In the genomic region with DNA sequence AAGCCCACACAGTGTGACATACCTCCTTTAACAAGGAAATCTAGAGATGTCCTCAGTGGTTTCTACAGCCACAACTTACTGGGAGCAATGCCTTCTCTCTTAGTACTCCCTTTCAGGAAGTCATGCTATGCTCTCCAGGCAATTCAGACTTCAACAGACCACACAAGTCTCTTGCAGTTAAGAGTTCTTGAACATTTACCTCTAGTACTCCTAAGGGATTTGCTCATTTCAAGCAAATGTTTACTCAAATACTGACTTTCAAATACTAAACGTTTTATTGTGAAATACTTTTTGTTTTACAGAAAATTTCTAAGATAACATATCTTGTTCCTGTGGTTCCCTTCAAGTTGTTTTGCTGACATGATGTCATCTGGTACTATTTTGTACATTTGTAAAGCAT, we compare ENCODE assay signal across 28 mouse cellular contexts.
"Had no signal": no experiment of that assay in that cellular context is flagged by ENCODE, and none has a peak within 500 bp of the region (broad histone marks: within the 10 kb centered on the region; RNA-seq: fewer than 3 reads in every experiment).

No protein-coding gene starts in this region.

- H3K36me3 ChIP-seq: embryonic facial prominence, embryonic 10.5 days; embryonic facial prominence, embryonic 12.5 days; embryonic facial prominence, embryonic 13.5 days; embryonic facial prominence, embryonic 15.5 days; forebrain, embryonic 10.5 days; forebrain, embryonic 12.5 days; forebrain, embryonic 15.5 days had no signal

- H3K9me3 ChIP-seq: embryonic facial prominence, embryonic 10.5 days; embryonic facial prominence, embryonic 12.5 days; embryonic facial prominence, embryonic 13.5 days; embryonic facial prominence, embryonic 15.5 days; forebrain, embryonic 10.5 days; forebrain, embryonic 12.5 days; forebrain, embryonic 13.5 days; forebrain, embryonic 15.5 days had no signal

- H3K9ac ChIP-seq: embryonic facial prominence, embryonic 12.5 days; embryonic facial prominence, embryonic 13.5 days; embryonic facial prominence, embryonic 15.5 days; forebrain, embryonic 12.5 days; forebrain, embryonic 13.5 days; forebrain, embryonic 15.5 days; forebrain, postnatal 0 days had no signal

- H3K4me1 ChIP-seq: embryonic facial prominence, embryonic 10.5 days; embryonic facial prominence, embryonic 12.5 days; embryonic facial prominence, embryonic 13.5 days; embryonic facial prominence, embryonic 15.5 days; forebrain, embryonic 10.5 days; forebrain, embryonic 12.5 days; forebrain, embryonic 13.5 days; forebrain, embryonic 15.5 days had no signal

- ATAC-seq: forebrain, embryonic 13.5 days; forebrain, embryonic 14.5 days; forebrain, embryonic 15.5 days; forebrain, embryonic 16.5 days; forebrain, postnatal 0 days had no signal

- H3K27ac ChIP-seq: embryonic facial prominence, embryonic 10.5 days; embryonic facial prominence, embryonic 12.5 days; embryonic facial prominence, embryonic 13.5 days; embryonic facial prominence, embryonic 15.5 days; forebrain, embryonic 10.5 days; forebrain, embryonic 12.5 days; forebrain, embryonic 13.5 days; forebrain, embryonic 15.5 days; gastrocnemius, adult 2 months had no signal

- H3K4me2 ChIP-seq: embryonic facial prominence, embryonic 12.5 days; embryonic facial prominence, embryonic 13.5 days; embryonic facial prominence, embryonic 15.5 days; forebrain, embryonic 12.5 days; forebrain, embryonic 13.5 days; forebrain, embryonic 15.5 days had no signal

- H3K27me3 ChIP-seq: embryonic facial prominence, embryonic 12.5 days; embryonic facial prominence, embryonic 13.5 days; embryonic facial prominence, embryonic 15.5 days; forebrain, embryonic 12.5 days; forebrain, embryonic 13.5 days; forebrain, embryonic 15.5 days had no signal

- DNase-seq: cerebellum, adult 18-20 months; cerebellum, adult 2 months; cerebellum, adult 8-10 months; cerebellum, adult 9-10 months; cerebellum, adult 9-11 months; cerebellum, postnatal 10 days; cerebellum, postnatal 14 days; cerebellum, postnatal 25 days; cerebellum, postnatal 36 days; embryo, embryonic 11 days; forebrain, postnatal 0 days; gastrocnemius, adult 2 months; gastrocnemius, postnatal 10 days; gastrocnemius, postnatal 14 days; gastrocnemius, postnatal 25 days; gastrocnemius, postnatal 36 days; heart, adult 11 months had no signal

- H3K4me3 ChIP-seq: embryonic facial prominence, embryonic 10.5 days; embryonic facial prominence, embryonic 12.5 days; embryonic facial prominence, embryonic 13.5 days; embryonic facial prominence, embryonic 15.5 days; erythroblast, embryonic 14.5 days; forebrain, embryonic 10.5 days; forebrain, embryonic 12.5 days; forebrain, embryonic 13.5 days; forebrain, embryonic 15.5 days; gastrocnemius, adult 2 months had no signal
